Mouse (Mus musculus) 416B (cell line): ENCODE measurements at regions not wholly inside any gene's neighbourhood (a gene's known extent, or its start where the extent isn't known, plus 50 kb on each side); places are given as distances from the start of the nearest gene placed in this dataset.
A peak's percentile ranks its signal among the peaks of the same experiment; 100 is the strongest.

Experiments used
- DNase-seq: peaks from one replicate; pipeline ENCODE4 v3.0.0; 2011; ENCODE audit warnings: low read depth

GRCm38 (mm10) chr19:55985518-55985917 is 243.9 kb downstream of the Tcf7l2 start:
- no peak for DNase-seq

DNA sequence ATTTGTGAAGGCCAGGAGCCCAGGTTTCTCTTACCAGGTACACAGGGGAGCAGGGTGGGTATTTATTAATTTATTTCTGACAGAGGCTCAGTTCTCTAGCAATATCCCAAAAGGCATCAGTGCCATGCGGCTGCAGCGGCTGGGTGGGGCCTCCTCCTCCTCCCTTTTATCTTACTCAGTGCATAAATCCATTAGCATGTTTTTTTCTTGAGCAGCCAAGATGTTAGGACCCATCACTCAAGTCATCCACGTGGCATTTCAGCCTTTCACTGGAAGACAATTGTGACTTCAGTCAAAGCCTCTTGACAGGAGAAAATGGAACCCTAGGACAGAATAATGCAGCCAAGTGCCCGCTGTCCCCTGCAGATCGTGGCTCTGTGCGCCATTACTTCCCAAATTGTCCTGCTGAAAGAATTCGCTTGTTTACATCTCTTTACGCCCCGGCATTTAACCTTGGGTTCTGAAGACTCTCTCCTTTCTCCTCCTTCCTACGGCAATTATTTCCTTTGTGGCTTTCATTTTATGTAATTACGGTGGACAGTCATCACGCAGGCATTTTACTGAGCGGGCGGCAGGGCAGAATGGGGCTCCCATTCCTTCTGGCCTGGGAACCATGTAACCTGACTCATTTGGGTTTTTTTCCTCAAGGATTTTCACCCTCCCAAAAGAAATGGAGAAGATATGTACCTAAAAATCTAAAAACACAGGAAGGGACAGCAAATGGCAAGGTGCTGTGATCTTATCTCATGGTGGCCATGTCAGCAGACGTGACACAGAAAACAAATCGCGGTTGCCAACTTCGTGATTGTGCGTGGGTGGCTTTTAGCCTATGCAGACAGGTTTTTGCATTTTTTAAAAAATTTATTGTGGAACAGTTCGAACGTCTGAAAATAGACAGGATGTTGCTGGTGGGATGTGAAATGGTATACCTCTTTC is 250.4 kb downstream of the Tcf7l2 start:
- DNase-seq = no peak

DNA sequence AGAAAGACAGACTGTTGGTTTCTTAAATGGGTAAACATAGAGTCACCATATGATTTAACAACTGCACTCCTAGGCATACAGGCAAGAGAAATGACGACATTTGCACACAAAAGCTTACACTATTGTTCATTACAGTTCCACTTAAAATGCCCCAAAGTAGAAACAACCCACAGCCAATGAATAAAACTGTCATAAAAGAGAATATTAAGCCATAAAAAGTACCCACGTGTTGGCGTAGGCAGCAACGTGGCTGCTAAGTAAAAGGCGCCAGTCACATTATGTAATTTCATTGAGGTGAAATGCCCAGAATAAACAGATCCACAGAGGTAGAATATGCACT is 251.1 kb downstream of the Tcf7l2 start:
- DNase-seq = no peak

GRCm38 (mm10) chr19:55995721-55996120 is 254.1 kb downstream of the Tcf7l2 start:
- DNase-seq = no peak

- no peak for DNase-seq
Observed at GRCm38 (mm10) chr19:55998454-55999180, 257.0 kb downstream of the Tcf7l2 start.

GRCm38 (mm10) chr19:55999409-55999808 is 257.8 kb downstream of the Tcf7l2 start:
- no peak for DNase-seq

DNA sequence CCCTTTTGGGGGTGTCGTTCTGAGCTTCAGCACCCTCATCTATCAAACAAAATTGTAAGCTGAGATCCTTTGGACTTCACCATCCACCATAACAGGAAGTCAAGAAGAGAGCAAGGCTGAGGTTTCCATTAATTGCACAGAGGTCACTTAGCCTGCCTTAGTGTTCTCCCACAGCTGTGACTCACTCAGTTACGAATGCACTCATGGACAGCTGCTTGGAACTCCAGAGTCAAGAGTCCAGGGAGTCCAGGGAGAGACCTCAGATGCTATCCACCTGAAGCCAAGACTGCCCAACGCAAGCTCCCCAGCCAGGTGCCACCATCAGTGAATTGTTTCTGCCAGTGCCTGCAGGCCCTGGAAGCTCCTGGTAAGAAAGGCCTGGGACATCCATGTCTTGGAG is 259.8 kb downstream of the Tcf7l2 start:
- DNase-seq = no peak

GRCm38 (mm10) chr19:56005886-56006285 is 264.3 kb downstream of the Tcf7l2 start:
- DNase-seq = no peak

GRCm38 (mm10) chr19:56007433-56007832 is 265.8 kb downstream of the Tcf7l2 start:
- no peak for DNase-seq

- no peak for DNase-seq
Observed at GRCm38 (mm10) chr19:56010766-56011165, 269.1 kb downstream of the Tcf7l2 start.

DNA sequence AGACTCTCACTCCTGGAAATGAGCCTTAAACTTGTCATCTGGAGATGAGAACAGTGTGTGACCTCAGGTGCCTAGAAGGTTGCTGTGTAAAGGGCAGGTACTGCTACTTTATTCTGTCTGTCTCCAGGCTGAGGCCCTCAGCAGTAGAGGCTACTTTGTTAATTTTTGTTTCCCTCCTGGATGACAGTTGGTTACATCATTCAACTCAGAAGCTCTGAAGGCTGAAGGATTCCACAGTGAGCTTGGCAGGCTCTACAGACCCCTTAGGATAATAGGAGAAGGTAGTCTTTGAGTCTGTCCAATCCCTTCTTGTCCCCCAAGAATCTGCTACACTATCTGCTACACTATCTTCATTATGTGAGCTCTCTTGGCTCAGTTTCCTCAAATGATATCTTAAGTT is 269.7 kb downstream of the Tcf7l2 start:
- no peak for DNase-seq

- no peak for DNase-seq
Observed at GRCm38 (mm10) chr19:56016548-56017346, 270.2 kb upstream of the Habp2 start.

GRCm38 (mm10) chr19:56017524-56017923 is 269.4 kb upstream of the Habp2 start:
- DNase-seq = no peak

DNA sequence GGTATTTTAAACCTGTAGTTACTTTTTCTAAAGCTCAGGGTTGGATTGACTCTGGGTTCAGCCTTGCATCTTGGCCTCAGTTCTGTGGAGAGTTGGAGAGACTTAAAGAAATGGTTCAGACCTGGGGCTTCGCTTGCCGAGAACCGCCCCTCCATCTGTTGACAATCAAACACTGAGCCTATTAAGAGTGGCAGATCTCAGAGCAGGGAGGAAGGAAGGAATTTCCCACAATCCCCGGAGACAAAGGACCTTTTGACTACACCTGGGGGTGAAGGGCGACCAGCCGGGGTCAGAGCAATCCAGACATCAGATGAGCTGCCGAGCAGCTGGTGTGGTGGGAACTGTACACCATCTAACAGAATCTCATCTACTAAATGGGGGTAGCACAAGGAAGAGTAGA is 267.8 kb upstream of the Habp2 start:
- no peak for DNase-seq

GRCm38 (mm10) chr19:56022348-56022747 is 264.6 kb upstream of the Habp2 start:
- DNase-seq = peak; percentile 8

DNA sequence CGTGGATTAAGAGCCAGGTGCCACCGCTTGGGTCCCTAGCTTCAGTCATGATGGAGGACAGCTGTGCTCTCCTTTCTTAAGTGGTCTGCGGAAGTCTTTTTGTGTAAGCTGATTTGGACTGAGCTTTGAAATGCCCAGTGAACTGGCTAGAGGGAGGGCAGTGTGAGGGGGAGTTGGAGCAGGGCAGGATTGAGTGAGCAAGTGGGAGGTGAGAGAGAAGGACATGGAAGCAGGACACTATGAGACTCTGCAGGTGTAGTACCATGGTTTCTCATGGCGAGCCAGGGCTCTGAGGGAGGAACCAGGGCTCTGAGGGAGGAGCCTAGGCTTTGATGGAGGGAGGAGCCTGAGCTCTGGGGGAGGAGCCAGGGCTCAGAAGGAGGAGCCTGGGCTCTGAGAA is 262.3 kb upstream of the Habp2 start:
- DNase-seq = no peak

DNA sequence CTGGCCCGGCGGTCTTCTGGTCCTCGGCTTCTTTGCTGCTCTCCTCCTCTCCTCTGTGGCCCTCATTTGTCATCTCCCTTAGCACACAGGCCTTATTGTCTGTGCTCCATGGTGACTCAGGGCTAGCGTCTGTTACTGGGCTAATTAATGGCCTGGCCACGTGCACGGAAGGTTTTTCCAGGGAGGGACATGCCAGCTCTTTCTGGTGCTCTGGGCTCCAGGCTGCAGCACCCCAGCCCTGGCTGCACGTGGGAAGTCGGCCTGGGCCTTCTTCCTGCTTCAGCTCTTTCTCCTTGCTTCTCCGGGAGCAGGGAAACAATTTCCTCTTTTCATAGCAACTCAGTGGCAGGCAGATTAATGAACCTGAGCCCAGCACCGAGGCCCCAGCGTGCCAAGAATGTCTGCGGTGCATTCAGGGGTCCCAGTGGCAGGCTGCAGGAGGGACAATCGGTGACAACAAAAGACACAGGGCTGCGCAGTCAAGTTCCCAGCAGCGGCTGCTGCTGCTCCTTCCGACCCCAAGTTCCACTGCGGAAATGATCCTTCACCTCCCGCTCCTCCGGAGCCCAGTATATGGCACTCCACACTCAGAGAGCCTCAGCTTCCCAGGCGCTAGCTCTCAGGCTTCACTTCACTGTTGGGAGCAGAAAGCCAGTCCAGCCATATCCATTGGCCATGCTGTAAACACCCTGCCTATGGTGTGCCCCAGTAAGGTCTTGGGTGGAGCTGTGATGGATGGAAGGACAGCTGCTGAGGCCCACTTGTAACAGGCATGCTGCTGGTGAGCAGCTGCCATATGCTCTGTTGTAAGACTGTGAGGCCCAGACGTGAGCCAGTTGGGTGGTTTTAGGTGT is 257.3 kb upstream of the Habp2 start:
- no peak for DNase-seq

DNA sequence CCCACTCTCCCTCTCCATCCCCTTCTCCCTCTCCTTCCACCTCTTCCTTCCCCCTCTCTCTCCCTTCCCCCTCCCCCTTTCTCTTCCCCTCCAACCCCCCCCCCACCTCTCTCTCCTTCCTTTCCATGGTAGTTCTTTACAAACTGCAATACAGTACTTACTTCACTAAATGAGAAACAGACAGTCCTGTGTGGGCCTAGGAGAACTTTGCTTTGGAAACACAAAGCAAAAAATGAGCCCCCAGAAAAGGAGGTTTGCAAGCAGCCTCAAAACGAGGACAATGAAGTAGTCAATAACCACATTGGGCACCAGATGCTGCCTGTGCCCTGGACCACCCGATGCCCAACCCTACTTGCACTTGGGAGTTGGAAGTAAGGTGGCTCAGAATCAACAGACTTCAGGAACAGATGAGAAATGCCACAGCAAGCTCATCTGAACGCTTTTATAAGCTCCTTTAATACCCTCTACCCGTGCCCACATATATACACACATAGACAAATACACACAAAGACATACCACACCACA is 256.5 kb upstream of the Habp2 start:
- no peak for DNase-seq

- no peak for DNase-seq
Observed at GRCm38 (mm10) chr19:56034552-56034951, 252.4 kb upstream of the Habp2 start.

- DNase-seq = no peak
Observed at GRCm38 (mm10) chr19:56037584-56037983, 249.4 kb upstream of the Habp2 start.
